Mouse (Mus musculus): ENCODE measurements at regions not wholly inside any gene's neighbourhood (a gene's known extent, or its start where the extent isn't known, plus 50 kb on each side); places are given as distances from the start of the nearest gene placed in this dataset.
A peak's percentile ranks its signal among the peaks of the same experiment; 100 is the strongest.

GRCm38 (mm10) chr3:23374341-23374740 is 1297.9 kb downstream of the Tbl1xr1 start:
- ATAC-seq (replicated peaks; ENCODE audit: low FRiP score, low read depth) (no peak), DNase-seq (ENCODE audit: low spot score) (no peak)
- H3K9ac ChIP-seq (ENCODE audit: low read depth, low read length), result no peak overlapping the region
- no peak overlapping the region for H3K4me2 ChIP-seq (ENCODE audit: low read length)
- H3K27me3 ChIP-seq (ENCODE audit: insufficient read depth, low read length), result no peaks in the 10 kb centered on the region
- no peaks in the 10 kb centered on the region for H3K9me3 ChIP-seq (replicated peaks; ENCODE audit: low read length)
- H3K4me1 ChIP-seq (replicated peaks; ENCODE audit: insufficient read depth, low read length), result no peaks in the 10 kb centered on the region
- no peak overlapping the region for H3K4me3 ChIP-seq (replicated peaks; ENCODE audit: low read depth, low read length)
- H3K27ac ChIP-seq, result no peak overlapping the region
- no peaks in the 10 kb centered on the region for H3K36me3 ChIP-seq (ENCODE audit: insufficient read depth, low read length)
- TF ChIP-seq CTCF (IDR thresholded peaks at IDR 0.05; ENCODE audit: low read depth), result no peak
- 71% methylated on average over 5 of the region's 5 CpGs for WGBS

GRCm38 (mm10) chr3:23404877-23405276 is 1328.4 kb downstream of the Tbl1xr1 start:
- 63% methylated on average over 1 of the region's 1 CpGs for WGBS
- H3K4me3 ChIP-seq (replicated peaks; ENCODE audit: low read depth, low read length), result no peak overlapping the region

GRCm38 (mm10) chr3:23409431-23409830 is 1333.0 kb downstream of the Tbl1xr1 start:
- Histone ChIP-seq H3K9me3 (replicated peaks; ENCODE audit: low read length) (no peaks in the 10 kb centered on the region), H3K4me2 (ENCODE audit: low read length) (no peak overlapping the region), H3K4me3 (replicated peaks; ENCODE audit: low read depth, low read length) (no peak overlapping the region), H3K27me3 (ENCODE audit: insufficient read depth, low read length) (no peaks in the 10 kb centered on the region), H3K36me3 (ENCODE audit: insufficient read depth, low read length) (no peaks in the 10 kb centered on the region), H3K27ac (no peak overlapping the region), H3K4me1 (replicated peaks; ENCODE audit: insufficient read depth, low read length) (no peaks in the 10 kb centered on the region), H3K9ac (ENCODE audit: low read depth, low read length) (no peak overlapping the region)
- ATAC-seq (replicated peaks; ENCODE audit: low FRiP score, low read depth), result 0 out of 2 replicates have a peak, but pooled peaks have one; percentile 29
- TF ChIP-seq CTCF (IDR thresholded peaks at IDR 0.05; ENCODE audit: low read depth), result no peak
- DNase-seq (ENCODE audit: low spot score), result peak; percentile 65

More at GRCm38 (mm10) chr3:23404877-23405276, 1328.4 kb downstream of the Tbl1xr1 start:
- H3K4me2 ChIP-seq (ENCODE audit: low read length), result no peak overlapping the region
- H3K9ac ChIP-seq (ENCODE audit: low read depth, low read length), result no peak overlapping the region
- H3K36me3 ChIP-seq (ENCODE audit: insufficient read depth, low read length), result no peaks in the 10 kb centered on the region
- no peak overlapping the region for H3K27ac ChIP-seq
- DNase-seq (ENCODE audit: low spot score) (no peak), ATAC-seq (replicated peaks; ENCODE audit: low FRiP score, low read depth) (no peak)
- H3K4me1 ChIP-seq (replicated peaks; ENCODE audit: insufficient read depth, low read length), result no peaks in the 10 kb centered on the region
- H3K9me3 ChIP-seq (replicated peaks; ENCODE audit: low read length), result no peaks in the 10 kb centered on the region
- no peak for TF ChIP-seq CTCF (IDR thresholded peaks at IDR 0.05; ENCODE audit: low read depth)
- H3K27me3 ChIP-seq (ENCODE audit: insufficient read depth, low read length), result no peaks in the 10 kb centered on the region

- 74% methylated on average over 3 of the region's 3 CpGs for WGBS
- H3K9ac ChIP-seq (ENCODE audit: low read depth, low read length), result no peak overlapping the region
- H3K27me3 ChIP-seq (ENCODE audit: insufficient read depth, low read length), result no peaks in the 10 kb centered on the region
- H3K4me1 ChIP-seq (replicated peaks; ENCODE audit: insufficient read depth, low read length), result no peaks in the 10 kb centered on the region
- no peaks in the 10 kb centered on the region for H3K9me3 ChIP-seq (replicated peaks; ENCODE audit: low read length)
- no peak overlapping the region for H3K4me3 ChIP-seq (replicated peaks; ENCODE audit: low read depth, low read length)
- no peak for TF ChIP-seq CTCF (IDR thresholded peaks at IDR 0.05; ENCODE audit: low read depth)
- H3K36me3 ChIP-seq (ENCODE audit: insufficient read depth, low read length), result no peaks in the 10 kb centered on the region
- H3K27ac ChIP-seq, result no peak overlapping the region
- H3K4me2 ChIP-seq (ENCODE audit: low read length), result no peak overlapping the region
- ATAC-seq (replicated peaks; ENCODE audit: low FRiP score, low read depth) (no peak), DNase-seq (ENCODE audit: low spot score) (no peak)
These were observed 1350.5 kb downstream of the Tbl1xr1 start for GRCm38 (mm10) chr3:23426956-23427355.

- no peak for TF ChIP-seq CTCF (IDR thresholded peaks at IDR 0.05; ENCODE audit: low read depth)
- DNase-seq (ENCODE audit: low spot score), result no peak
- Histone ChIP-seq H3K9ac (ENCODE audit: low read depth, low read length) (no peak overlapping the region), H3K4me1 (replicated peaks; ENCODE audit: insufficient read depth, low read length) (no peaks in the 10 kb centered on the region), H3K27ac (no peak overlapping the region), H3K36me3 (ENCODE audit: insufficient read depth, low read length) (no peaks in the 10 kb centered on the region), H3K4me2 (ENCODE audit: low read length) (no peak overlapping the region), H3K9me3 (replicated peaks; ENCODE audit: low read length) (no peaks in the 10 kb centered on the region), H3K27me3 (ENCODE audit: insufficient read depth, low read length) (no peaks in the 10 kb centered on the region), H3K4me3 (replicated peaks; ENCODE audit: low read depth, low read length) (no peak overlapping the region)
- no peak for ATAC-seq (replicated peaks; ENCODE audit: low FRiP score, low read depth)
These were observed 1358.6 kb downstream of the Tbl1xr1 start for GRCm38 (mm10) chr3:23435016-23435415.

- Histone ChIP-seq H3K9ac (ENCODE audit: low read depth, low read length) (no peak overlapping the region), H3K27me3 (ENCODE audit: insufficient read depth, low read length) (no peaks in the 10 kb centered on the region), H3K4me2 (ENCODE audit: low read length) (no peak overlapping the region), H3K4me3 (replicated peaks; ENCODE audit: low read depth, low read length) (no peak overlapping the region), H3K4me1 (replicated peaks; ENCODE audit: insufficient read depth, low read length) (no peaks in the 10 kb centered on the region), H3K9me3 (replicated peaks; ENCODE audit: low read length) (no peaks in the 10 kb centered on the region), H3K36me3 (ENCODE audit: insufficient read depth, low read length) (no peaks in the 10 kb centered on the region), H3K27ac (no peak overlapping the region)
- 85% methylated on average over 1 of the region's 1 CpGs for WGBS
- TF ChIP-seq CTCF (IDR thresholded peaks at IDR 0.05; ENCODE audit: low read depth), result no peak
- ATAC-seq (replicated peaks; ENCODE audit: low FRiP score, low read depth), result no peak
- DNase-seq (ENCODE audit: low spot score), result no peak
These were observed 1381.3 kb downstream of the Tbl1xr1 start for GRCm38 (mm10) chr3:23457720-23458119.

GRCm38 (mm10) chr3:23499889-23500288 is 1423.4 kb downstream of the Tbl1xr1 start:
- no peak overlapping the region for H3K4me3 ChIP-seq (replicated peaks; ENCODE audit: low read depth, low read length)
- DNase-seq (ENCODE audit: low spot score), result no peak
- ATAC-seq (replicated peaks; ENCODE audit: low FRiP score, low read depth), result no peak
- H3K27me3 ChIP-seq (ENCODE audit: insufficient read depth, low read length), result no peaks in the 10 kb centered on the region
- WGBS, result 50% methylated on average over 1 of the region's 1 CpGs
- H3K4me1 ChIP-seq (replicated peaks; ENCODE audit: insufficient read depth, low read length), result no peaks in the 10 kb centered on the region
- TF ChIP-seq CTCF (IDR thresholded peaks at IDR 0.05; ENCODE audit: low read depth), result peak; percentile 20; the same call in 1 of the 2 replicates
- no peaks in the 10 kb centered on the region for H3K9me3 ChIP-seq (replicated peaks; ENCODE audit: low read length)
- no peak overlapping the region for H3K27ac ChIP-seq
- no peak overlapping the region for H3K4me2 ChIP-seq (ENCODE audit: low read length)
- H3K9ac ChIP-seq (ENCODE audit: low read depth, low read length), result no peak overlapping the region
- H3K36me3 ChIP-seq (ENCODE audit: insufficient read depth, low read length), result no peaks in the 10 kb centered on the region

Measured in kidney, postnatal 0 days (tissue).